Mouse (Mus musculus) heart, postnatal 0 days (tissue): Measurements from ENCODE around the gene Sec24c.

Experiments used
- CTCF ChIP-seq: IDR thresholded peaks from 2 replicates; pipeline ENCODE4 v1.5.1; 2016; ENCODE audit warnings: antibody characterized with exemption, control low read depth, low read depth
- EP300 ChIP-seq: IDR thresholded peaks from 2 replicates; pipeline ENCODE4 v1.6.1; 2016; ENCODE audit warnings: antibody characterized with exemption, low read depth

DNA sequence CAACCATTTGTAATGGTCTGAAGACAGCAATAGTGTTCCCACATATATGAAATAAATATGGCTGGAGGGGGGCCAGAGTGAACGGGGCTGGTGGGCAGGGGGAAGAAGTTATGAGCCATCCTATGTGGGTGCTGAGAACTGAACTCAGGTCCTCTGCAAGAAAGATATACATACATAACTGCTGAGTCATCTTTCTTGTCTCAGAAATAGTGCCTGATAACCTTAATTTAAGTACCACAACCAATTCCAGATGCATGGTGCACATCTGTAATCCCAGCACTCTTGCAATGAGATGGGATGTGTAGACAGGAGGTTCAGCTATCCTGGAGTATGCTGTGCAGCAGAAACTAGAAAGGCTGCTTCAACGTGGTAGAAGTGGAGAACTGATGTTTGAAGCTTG lies 7.6 kb downstream of the Sec24c start:
- TF ChIP-seq CTCF: no peak
- TF ChIP-seq EP300: no peak
